Mouse (Mus musculus): ENCODE measurements at regions not wholly inside any gene's neighbourhood (a gene's known extent, or its start where the extent isn't known, plus 50 kb on each side); places are given as distances from the start of the nearest gene placed in this dataset.

- no peak for DNase-seq (ENCODE audit: low spot score in 2 of 2)
Observed at GRCm38 (mm10) chr3:52510831-52511230, 242.7 kb downstream of the Foxo1 start.

- DNase-seq (ENCODE audit: low spot score in 2 of 2), result peak in 1 of 2 experiments; percentile 22
Observed at GRCm38 (mm10) chr3:52510088-52510765, 242.1 kb downstream of the Foxo1 start.

- no peak for DNase-seq (ENCODE audit: low spot score in 2 of 2)
Observed at GRCm38 (mm10) chr3:52503925-52504324, 235.8 kb downstream of the Foxo1 start.

GRCm38 (mm10) chr3:52502223-52502622 is 234.1 kb downstream of the Foxo1 start:
- no peak for DNase-seq (ENCODE audit: low spot score in 2 of 2)

GRCm38 (mm10) chr3:52501614-52502013 is 233.5 kb downstream of the Foxo1 start:
- DNase-seq (ENCODE audit: low spot score in 2 of 2), result no peak

- no peak for DNase-seq (ENCODE audit: low spot score in 2 of 2)
Observed at GRCm38 (mm10) chr3:52500026-52500425, 231.9 kb downstream of the Foxo1 start.

GRCm38 (mm10) chr3:52499581-52499980 is 231.4 kb downstream of the Foxo1 start:
- DNase-seq (ENCODE audit: low spot score in 2 of 2), result no peak

- no peak for DNase-seq (ENCODE audit: low spot score in 2 of 2)
Observed at GRCm38 (mm10) chr3:52498506-52499228, 230.5 kb downstream of the Foxo1 start.

GRCm38 (mm10) chr3:52496965-52497364 is 228.8 kb downstream of the Foxo1 start:
- DNase-seq (ENCODE audit: low spot score in 2 of 2), result no peak

- no peak for DNase-seq (ENCODE audit: low spot score in 2 of 2)
Observed at GRCm38 (mm10) chr3:52495401-52495800, 227.3 kb downstream of the Foxo1 start.

- no peak for DNase-seq (ENCODE audit: low spot score in 2 of 2)
Observed at GRCm38 (mm10) chr3:52494924-52495323, 226.8 kb downstream of the Foxo1 start.

GRCm38 (mm10) chr3:52479186-52479585 is 211.1 kb downstream of the Foxo1 start:
- DNase-seq (ENCODE audit: low spot score in 2 of 2), result no peak

GRCm38 (mm10) chr3:52469900-52470299 is 201.8 kb downstream of the Foxo1 start:
- DNase-seq (ENCODE audit: low spot score in 2 of 2), result no peak

- no peak for DNase-seq (ENCODE audit: low spot score in 2 of 2)
Observed at GRCm38 (mm10) chr3:52469397-52469796, 201.3 kb downstream of the Foxo1 start.

GRCm38 (mm10) chr3:52468326-52468725 is 200.2 kb downstream of the Foxo1 start:
- DNase-seq (ENCODE audit: low spot score in 2 of 2), result no peak

- DNase-seq (ENCODE audit: low spot score in 2 of 2), result no peak
Observed at GRCm38 (mm10) chr3:52467876-52468275, 199.7 kb downstream of the Foxo1 start.

- no peak for DNase-seq (ENCODE audit: low spot score in 2 of 2)
Observed at GRCm38 (mm10) chr3:52466984-52467565, 198.9 kb downstream of the Foxo1 start.

- DNase-seq (ENCODE audit: low spot score in 2 of 2), result no peak
Observed at GRCm38 (mm10) chr3:52466571-52466970, 198.4 kb downstream of the Foxo1 start.

- no peak for DNase-seq (ENCODE audit: low spot score in 2 of 2)
Observed at GRCm38 (mm10) chr3:52463911-52464310, 195.8 kb downstream of the Foxo1 start.

GRCm38 (mm10) chr3:52454955-52455354 is 186.8 kb downstream of the Foxo1 start:
- no peak for DNase-seq (ENCODE audit: low spot score in 2 of 2)

- no peak for DNase-seq (ENCODE audit: low spot score in 2 of 2)
Observed at GRCm38 (mm10) chr3:52453041-52453440, 184.9 kb downstream of the Foxo1 start.

- DNase-seq (ENCODE audit: low spot score in 2 of 2), result no peak
Observed at GRCm38 (mm10) chr3:52452345-52452744, 184.2 kb downstream of the Foxo1 start.

- no peak for DNase-seq (ENCODE audit: low spot score in 2 of 2)
Observed at GRCm38 (mm10) chr3:52446991-52447390, 178.9 kb downstream of the Foxo1 start.

Measured in cerebellum, postnatal 4 days (tissue).